Mouse (Mus musculus) embryonic facial prominence, embryonic 12.5 days (tissue): ENCODE measurements around the gene G6pc. TPM values are rescaled to one million over a fixed set of nuclear protein-coding genes. Genes with fewer than 3 reads are reported as not detected.
A peak's percentile ranks its signal among the peaks of the same experiment; 100 is the strongest.
"Not testable (repeated sequence)": the region's sequence is repeated elsewhere in the genome, so short reads cannot be mapped to it uniquely, and the experiment has no call there.

Source experiments
- ATAC-seq: fragments of 200-750 bp; cut with Nextera tagmentation; 2 replicates; pipeline ENCODE4 v1.8.0; 2017; ENCODE audit not compliant: insufficient number of reproducible peaks, insufficient read depth, low FRiP score, low TSS enrichment
- H3K27ac ChIP-seq: fragments of 300-500 bp; sonication (generic); 2 replicates; pipeline ENCODE4 v1.5.1; 2016; ENCODE audit warnings: mild to moderate bottlenecking
- H3K27me3 ChIP-seq: fragments of 300-500 bp; sonication (generic); 2 replicates; pipeline ENCODE4 v1.6.1; 2016; ENCODE audit warnings: mild to moderate bottlenecking, moderate library complexity
- H3K36me3 ChIP-seq: fragments of 300-500 bp; sonication (generic); 2 replicates; pipeline ENCODE4 v1.6.1; 2016; ENCODE audit warnings: mild to moderate bottlenecking
- H3K4me1 ChIP-seq: fragments of 300-500 bp; sonication (generic); 2 replicates; pipeline ENCODE4 v1.6.1; 2016
- H3K4me2 ChIP-seq: fragments of 300-500 bp; sonication (generic); replicated peaks from 2 replicates; pipeline ENCODE4 v1.6.1; 2016; ENCODE audit warnings: mild to moderate bottlenecking, moderate library complexity
- H3K4me3 ChIP-seq: fragments of 300-500 bp; sonication (generic); 2 replicates; pipeline ENCODE4 v1.5.1; 2016; ENCODE audit warnings: mild to moderate bottlenecking
- H3K9ac ChIP-seq: fragments of 300-500 bp; sonication (generic); 2 replicates; pipeline ENCODE4 v1.6.1; 2016; ENCODE audit warnings: mild to moderate bottlenecking, moderate library complexity
- H3K9me3 ChIP-seq: fragments of 300-500 bp; sonication (generic); 2 replicates; pipeline ENCODE4 v1.6.1; 2016; ENCODE audit warnings: mild to moderate bottlenecking, moderate library complexity
- WGBS: fragments of 180-500 bp; shearing (Covaris S2); methylation state at CpG from one replicate; pipeline ENCODE4 v1.1.7; 2016; 5-methylcytosine and 5-hydroxymethylcytosine counted together
- polyA plus RNA-seq: library from polyadenylated mRNA; unstranded; fragments of >200 nt; fragmentation: Nextera tagmentation; extraction: Ambion mirVana; gene quantifications from 2 replicates; pipeline ENCODE4 v1.2.1, GENCODE M21; 2016

G6pc gene
- polyA plus RNA-seq, 1 experiment from 2014 or later: not detected

GRCm38 (mm10) chr11:101359776-101360175 is 7.6 kb upstream of the G6pc start:
- H3K4me2 ChIP-seq: no peak overlapping the region
- H3K4me1 ChIP-seq: no peaks in the 10 kb centered on the region
- H3K9me3 ChIP-seq: no peaks in the 10 kb centered on the region
- no peak overlapping the region for H3K9ac ChIP-seq
- no peaks in the 10 kb centered on the region for H3K27me3 ChIP-seq
- no peak overlapping the region for H3K27ac ChIP-seq
- no peak overlapping the region for H3K4me3 ChIP-seq
- 69% methylated on average over 9 of the region's 9 CpGs for WGBS
- no peaks in the 10 kb centered on the region for H3K36me3 ChIP-seq
- ATAC-seq: no peak

GRCm38 (mm10) chr11:101360651-101361113 is 6.7 kb upstream of the G6pc start:
- Histone ChIP-seq H3K4me1 (no peaks in the 10 kb centered on the region), H3K36me3 (no peaks in the 10 kb centered on the region), H3K27me3 (no peaks in the 10 kb centered on the region), H3K4me2 (no peak overlapping the region), H3K27ac (no peak overlapping the region), H3K9ac (no peak overlapping the region), H3K4me3 (no peak overlapping the region), H3K9me3 (no peaks in the 10 kb centered on the region)
- WGBS: 47% methylated on average over 3 of the region's 3 CpGs
- no peak for ATAC-seq

GRCm38 (mm10) chr11:101364531-101364931 is 2.8 kb upstream of the G6pc start:
- Histone ChIP-seq H3K4me3 (no peak overlapping the region), H3K9ac (no peak overlapping the region), H3K36me3 (no peaks in the 10 kb centered on the region), H3K4me2 (no peak overlapping the region), H3K27me3 (no peaks in the 10 kb centered on the region), H3K9me3 (no peaks in the 10 kb centered on the region), H3K4me1 (no peaks in the 10 kb centered on the region), H3K27ac (no peak overlapping the region)
- WGBS: 79% methylated on average over 5 of the region's 5 CpGs
- no peak for ATAC-seq

DNA sequence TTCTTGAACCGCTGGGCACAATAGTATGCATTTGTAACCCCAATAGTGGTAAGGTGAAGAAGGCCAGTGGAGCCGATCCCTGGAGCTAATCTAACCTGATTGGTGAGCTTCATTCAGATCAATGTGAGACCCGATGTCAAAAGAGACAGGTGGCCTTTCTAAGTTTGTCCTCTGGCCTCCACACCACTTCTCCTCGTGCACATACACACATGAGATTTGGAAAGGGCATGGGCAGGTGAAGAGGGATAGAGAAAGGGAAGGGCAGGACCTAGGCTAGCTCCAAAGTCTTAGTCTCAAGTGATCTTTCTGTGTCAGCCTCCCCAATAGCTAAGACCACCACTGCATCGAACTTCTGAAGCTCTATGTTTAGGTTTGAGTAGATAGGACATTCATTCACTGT is 2.8 kb downstream of the G6pc start:
- H3K4me2 ChIP-seq: no peak overlapping the region
- 71% methylated on average over 5 of the region's 5 CpGs for WGBS
- no peaks in the 10 kb centered on the region for H3K4me1 ChIP-seq
- H3K9me3 ChIP-seq: no peaks in the 10 kb centered on the region
- H3K4me3 ChIP-seq: no peak overlapping the region
- H3K36me3 ChIP-seq: no peaks in the 10 kb centered on the region
- no peak overlapping the region for H3K9ac ChIP-seq
- no peaks in the 10 kb centered on the region for H3K27me3 ChIP-seq
- no peak for ATAC-seq
- H3K27ac ChIP-seq: no peak overlapping the region

GRCm38 (mm10) chr11:101374421-101374938 is 7.1 kb downstream of the G6pc start:
- no peak for ATAC-seq
- no peak overlapping the region for H3K4me3 ChIP-seq
- H3K4me1 ChIP-seq: no peaks in the 10 kb centered on the region
- no peak overlapping the region for H3K9ac ChIP-seq
- WGBS: 66% methylated on average over 7 of the region's 7 CpGs
- H3K36me3 ChIP-seq: no peaks in the 10 kb centered on the region
- H3K27ac ChIP-seq: no peak overlapping the region
- no peaks in the 10 kb centered on the region for H3K27me3 ChIP-seq
- no peak overlapping the region for H3K4me2 ChIP-seq
- 0 out of 2 replicates have a peak, but pooled peaks cover 2% of the 10 kb centered on the region for H3K9me3 ChIP-seq

- 84% methylated on average over 8 of the region's 8 CpGs for WGBS
- H3K4me2 ChIP-seq, H3K9ac ChIP-seq, H3K4me1 ChIP-seq, H3K4me3 ChIP-seq, H3K27ac ChIP-seq, H3K9me3 ChIP-seq, H3K27me3 ChIP-seq, H3K36me3 ChIP-seq, ATAC-seq: not testable (repeated sequence)
Measured at GRCm38 (mm10) chr11:101378196-101378595, 10.8 kb downstream of the G6pc start.

DNA sequence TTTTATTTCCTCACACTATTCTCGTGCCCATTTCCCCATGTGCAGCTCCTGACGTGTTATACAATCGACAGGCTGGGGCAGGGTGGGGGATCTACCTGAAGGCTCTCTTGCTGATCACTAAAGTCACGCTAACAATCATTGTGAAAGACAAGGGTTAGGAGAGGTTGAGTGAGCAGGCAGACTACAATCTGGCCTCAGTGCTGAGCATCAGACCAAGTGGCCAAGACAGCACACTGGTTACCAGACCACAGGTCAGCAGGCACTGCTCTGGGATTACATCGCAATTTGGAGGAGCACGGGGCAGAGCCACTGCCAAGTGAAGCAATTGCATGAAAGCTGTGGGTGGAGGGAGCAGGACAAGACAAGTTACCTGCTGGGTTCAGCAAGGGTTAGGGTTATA is 11.6 kb downstream of the G6pc start:
- H3K27ac ChIP-seq: no peak overlapping the region
- H3K36me3 ChIP-seq: no peaks in the 10 kb centered on the region
- 86% methylated on average over 6 of the region's 6 CpGs for WGBS
- H3K27me3 ChIP-seq: no peaks in the 10 kb centered on the region
- H3K4me1 ChIP-seq: no peaks in the 10 kb centered on the region
- H3K4me3 ChIP-seq: no peak overlapping the region
- ATAC-seq: no peak
- no peak overlapping the region for H3K9ac ChIP-seq
- H3K9me3 ChIP-seq: 0 out of 2 replicates have a peak, but pooled peaks cover 2% of the 10 kb centered on the region
- H3K4me2 ChIP-seq: no peak overlapping the region

GRCm38 (mm10) chr11:101381817-101382216 is 14.5 kb downstream of the G6pc start:
- H3K27ac ChIP-seq: no peak overlapping the region
- H3K9ac ChIP-seq: no peak overlapping the region
- 0 out of 2 replicates have a peak, but pooled peaks cover 2% of the 10 kb centered on the region for H3K9me3 ChIP-seq
- no peak for ATAC-seq
- no peak overlapping the region for H3K4me2 ChIP-seq
- no peak overlapping the region for H3K4me3 ChIP-seq
- H3K27me3 ChIP-seq: no peaks in the 10 kb centered on the region
- 14% methylated on average over 4 of the region's 4 CpGs for WGBS
- H3K4me1 ChIP-seq: no peaks in the 10 kb centered on the region
- no peaks in the 10 kb centered on the region for H3K36me3 ChIP-seq

GRCm38 (mm10) chr11:101395110-101395509 is 27.7 kb downstream of the G6pc start:
- 4% methylated on average over 8 of the region's 8 CpGs for WGBS
- no peaks in the 10 kb centered on the region for H3K4me1 ChIP-seq
- no peaks in the 10 kb centered on the region for H3K27me3 ChIP-seq
- ATAC-seq: no peak
- no peak overlapping the region for H3K4me3 ChIP-seq
- H3K9ac ChIP-seq: no peak overlapping the region
- 0 out of 2 replicates have a peak overlapping the region, but pooled peaks have one; percentile 3 for H3K4me2 ChIP-seq
- H3K9me3 ChIP-seq: no peaks in the 10 kb centered on the region
- no peak overlapping the region for H3K27ac ChIP-seq
- H3K36me3 ChIP-seq: no peaks in the 10 kb centered on the region

DNA sequence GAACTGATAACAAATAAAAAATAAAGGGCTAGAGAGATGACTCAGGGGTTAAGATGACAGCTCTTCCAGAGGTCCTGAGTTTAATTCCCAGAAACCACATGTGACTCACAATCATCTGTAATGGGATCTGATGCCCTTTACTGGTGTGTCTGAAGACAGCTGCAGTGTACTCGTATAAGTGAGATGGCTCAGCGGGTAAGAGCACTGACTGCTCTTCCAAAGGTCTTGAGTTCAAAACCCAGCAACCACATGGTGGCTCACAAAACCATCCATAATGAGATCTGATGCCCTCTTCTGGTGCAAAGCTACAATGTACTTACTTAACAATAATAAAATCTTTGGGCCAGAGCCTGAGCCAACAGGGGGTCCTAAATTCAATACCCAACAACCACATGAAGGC is 47.9 kb downstream of the G6pc start:
- WGBS: 79% methylated on average over 2 of the region's 2 CpGs
- no peaks in the 10 kb centered on the region for H3K27me3 ChIP-seq
- no peak for ATAC-seq
- no peak overlapping the region for H3K4me3 ChIP-seq
- H3K36me3 ChIP-seq: peaks cover 35% of the 10 kb centered on the region
- H3K9me3 ChIP-seq: no peaks in the 10 kb centered on the region
- no peak overlapping the region for H3K4me2 ChIP-seq
- peaks cover 3% of the 10 kb centered on the region; the same call in 1 of the 2 replicates for H3K4me1 ChIP-seq
- H3K9ac ChIP-seq: no peak overlapping the region
- H3K27ac ChIP-seq: no peak overlapping the region

DNA sequence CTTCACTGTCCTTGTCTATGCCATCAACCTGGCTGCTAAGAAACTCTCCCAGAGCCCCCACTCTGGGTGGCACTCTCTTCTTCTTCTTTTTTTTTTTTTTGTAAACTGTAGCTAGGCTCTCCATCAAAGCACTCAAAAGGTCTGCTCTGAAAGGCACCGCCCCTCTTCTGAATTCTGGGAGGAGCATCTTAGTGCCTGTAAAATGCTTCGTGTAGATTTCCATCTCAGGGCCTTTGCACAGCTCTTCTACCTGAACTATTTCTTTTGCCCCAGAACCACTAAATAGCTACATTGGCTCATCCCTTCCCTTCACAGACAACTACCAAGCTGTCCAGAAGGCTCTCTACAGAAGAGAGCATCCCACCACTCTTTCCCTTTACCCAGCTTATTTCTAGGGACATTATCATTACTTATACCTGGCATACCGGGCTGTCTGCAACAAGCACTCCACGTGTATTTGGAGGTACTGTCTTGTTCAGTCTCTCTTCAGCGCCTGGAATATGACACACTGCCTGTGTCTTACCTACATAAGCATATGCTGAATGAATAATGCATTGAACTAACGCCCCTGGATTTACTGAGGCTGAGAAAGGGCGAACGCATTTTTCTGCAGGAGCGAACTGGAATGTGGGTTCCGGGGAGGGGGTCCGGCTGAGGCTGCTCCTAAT is 49.2 kb downstream of the G6pc start:
- 0 out of 2 replicates have a peak, but pooled peaks have one; percentile 25 for ATAC-seq
- H3K4me1 ChIP-seq: peaks cover 3% of the 10 kb centered on the region; the same call in 1 of the 2 replicates
- 3% methylated on average over 11 of the region's 11 CpGs for WGBS

More for the DNA sequence above, 49.2 kb downstream of the G6pc start:
- peak overlapping the region; percentile 84 for H3K27ac ChIP-seq
- H3K36me3 ChIP-seq: peaks cover 22% of the 10 kb centered on the region
- peak overlapping the region; percentile 85 for H3K4me3 ChIP-seq
- peak overlapping the region; percentile 85 for H3K9ac ChIP-seq
- H3K9me3 ChIP-seq: no peaks in the 10 kb centered on the region
- peak overlapping the region; percentile 72 for H3K4me2 ChIP-seq
- H3K27me3 ChIP-seq: no peaks in the 10 kb centered on the region
